Mouse (Mus musculus): Measurements from ENCODE around the gene Gnptab. TPM values are rescaled to one million over a fixed set of nuclear protein-coding genes. Genes with fewer than 3 reads are reported as not detected.
"Not testable (repeated sequence)": the region's sequence is repeated elsewhere in the genome, so short reads cannot be mapped to it uniquely, and the experiment has no call there.

Gnptab gene
- polyA plus RNA-seq, 1 experiment from 2014 or later = 23.8 TPM

DNA sequence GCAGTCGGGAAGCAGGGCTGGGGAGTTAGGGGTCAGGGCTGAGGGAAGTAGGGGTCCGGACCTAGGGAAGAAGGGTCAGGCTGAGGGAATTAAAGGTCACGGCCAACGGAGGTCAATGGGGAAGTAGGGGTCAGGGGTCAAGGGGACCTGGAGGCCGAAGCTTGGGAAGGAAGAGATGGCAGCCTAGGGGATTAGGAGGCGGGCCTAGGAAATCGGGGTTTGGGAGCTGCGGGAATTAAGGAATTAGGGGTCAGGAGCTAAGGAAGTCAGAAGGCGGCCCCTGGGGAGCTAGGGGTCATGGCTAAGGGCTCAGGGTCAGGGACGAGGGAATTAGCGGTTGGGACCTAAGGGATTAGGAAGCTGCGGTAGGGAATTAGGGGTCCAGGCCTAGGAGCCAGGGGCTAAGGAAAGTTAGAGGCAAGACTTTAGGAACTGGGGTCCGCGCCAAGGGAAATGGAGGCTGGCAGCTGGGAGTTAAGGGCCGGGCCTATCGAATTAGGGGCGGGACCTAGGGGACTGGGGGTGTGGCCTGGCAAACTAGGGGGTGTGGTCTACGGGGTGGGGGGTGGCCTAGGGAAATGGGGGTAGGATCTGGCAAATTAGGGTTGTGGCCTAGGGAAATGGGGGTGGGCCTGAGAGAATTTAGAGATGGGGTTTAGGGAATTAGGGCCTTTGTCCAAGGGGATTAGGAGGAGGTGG lies 81.3 kb downstream of the Gnptab start:
- no peaks in the 10 kb centered on the region for H3K4me1 ChIP-seq (replicated peaks; ENCODE audit: control insufficient read depth, insufficient read depth, low read length)
- ATAC-seq (ENCODE audit: low FRiP score) = no peak
- no peak for DNase-seq (ENCODE audit: low spot score)
- no peak overlapping the region for H3K4me3 ChIP-seq (replicated peaks; ENCODE audit: low read length)
- 78% methylated on average over 18 of the region's 18 CpGs for WGBS
- H3K27me3 ChIP-seq (ENCODE audit: control insufficient read depth, insufficient read depth, low read length) = no peaks in the 10 kb centered on the region
- no peak overlapping the region for H3K4me2 ChIP-seq (replicated peaks)
- H3K9me3 ChIP-seq (ENCODE audit: control insufficient read depth, low read length) = no peaks in the 10 kb centered on the region
- H3K9ac ChIP-seq = no peak overlapping the region
- no peak overlapping the region for H3K27ac ChIP-seq
- H3K36me3 ChIP-seq (replicated peaks; ENCODE audit: control insufficient read depth, insufficient read depth) = no peaks in the 10 kb centered on the region

DNA sequence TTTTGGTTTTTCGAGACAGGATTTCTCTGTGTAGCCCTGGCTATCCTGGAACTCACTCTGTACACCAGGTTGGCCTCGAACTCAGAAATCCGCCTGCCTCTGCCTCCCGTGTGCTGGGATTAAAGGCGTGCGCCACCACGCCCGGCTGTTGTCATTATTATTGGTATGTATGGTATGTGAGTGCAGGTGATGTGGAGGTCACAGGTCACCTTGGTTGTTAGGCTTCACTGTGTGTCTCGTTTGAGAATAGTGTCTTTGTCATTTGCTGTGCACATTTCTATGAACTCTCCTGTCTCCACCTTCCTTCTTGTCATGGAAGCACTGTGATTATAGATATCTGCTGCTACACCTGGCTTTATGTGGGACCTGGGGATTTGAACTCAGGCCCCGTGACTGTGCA lies 103.9 kb downstream of the Gnptab start:
- not testable (repeated sequence) for H3K27me3 ChIP-seq (ENCODE audit: control insufficient read depth, insufficient read depth, low read length); DNase-seq (ENCODE audit: low spot score); H3K4me1 ChIP-seq (replicated peaks; ENCODE audit: control insufficient read depth, insufficient read depth, low read length); H3K9ac ChIP-seq; H3K4me3 ChIP-seq (replicated peaks; ENCODE audit: low read length); H3K4me2 ChIP-seq (replicated peaks); H3K27ac ChIP-seq; H3K9me3 ChIP-seq (ENCODE audit: control insufficient read depth, low read length); H3K36me3 ChIP-seq (replicated peaks; ENCODE audit: control insufficient read depth, insufficient read depth); ATAC-seq (ENCODE audit: low FRiP score)
- WGBS = 92% methylated on average over 10 of the region's 10 CpGs

DNA sequence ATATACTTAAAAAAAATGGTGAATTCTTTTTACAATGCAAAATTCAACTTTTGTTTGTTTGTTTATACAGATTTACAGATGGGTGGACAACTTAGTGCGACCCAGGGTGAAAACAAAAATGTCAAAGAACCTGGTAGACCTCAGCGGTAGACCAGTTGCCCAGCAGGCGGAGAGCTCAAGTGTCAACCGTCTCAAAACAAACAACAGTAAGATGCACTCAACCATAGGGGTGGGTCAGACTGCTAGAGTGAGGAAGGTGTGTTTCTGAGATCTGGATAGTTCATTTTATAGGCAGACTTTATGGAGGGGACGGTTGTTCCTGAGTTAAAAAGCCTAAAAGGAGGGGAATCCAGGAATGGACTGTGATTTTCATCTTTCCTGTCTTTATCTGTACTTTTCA lies 109.7 kb downstream of the Gnptab start:
- H3K9me3 ChIP-seq (ENCODE audit: control insufficient read depth, low read length) = no peaks in the 10 kb centered on the region
- H3K9ac ChIP-seq = no peak overlapping the region
- no peaks in the 10 kb centered on the region for H3K27me3 ChIP-seq (ENCODE audit: control insufficient read depth, insufficient read depth, low read length)
- DNase-seq (ENCODE audit: low spot score) (no peak), ATAC-seq (ENCODE audit: low FRiP score) (no peak)
- H3K36me3 ChIP-seq (replicated peaks; ENCODE audit: control insufficient read depth, insufficient read depth) = peaks cover 8% of the 10 kb centered on the region; the same call in 1 of the 2 replicates
- no peaks in the 10 kb centered on the region for H3K4me1 ChIP-seq (replicated peaks; ENCODE audit: control insufficient read depth, insufficient read depth, low read length)
- WGBS = 92% methylated on average over 5 of the region's 5 CpGs
- no peak overlapping the region for H3K4me3 ChIP-seq (replicated peaks; ENCODE audit: low read length)
- H3K27ac ChIP-seq = no peak overlapping the region
- H3K4me2 ChIP-seq (replicated peaks) = no peak overlapping the region

DNA sequence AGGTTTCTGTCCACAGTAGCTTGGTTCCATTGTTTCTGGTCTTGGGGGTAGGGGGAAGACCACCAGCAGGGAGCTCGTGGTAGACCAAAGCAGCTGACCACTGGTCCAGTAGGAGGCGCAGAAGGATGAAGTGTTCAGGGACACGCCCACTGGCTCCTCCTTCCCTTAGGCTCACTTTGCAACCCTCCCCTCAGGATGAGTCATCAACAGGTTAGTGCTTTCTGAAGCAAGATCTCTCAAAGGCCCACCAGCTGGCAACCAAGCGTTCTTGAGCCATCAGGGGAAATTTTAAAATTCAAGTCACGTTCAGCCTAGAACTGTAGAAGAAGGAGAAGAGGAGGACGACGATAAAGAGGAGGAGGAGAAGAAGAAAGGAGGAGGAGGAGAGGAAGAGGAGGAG lies 112.7 kb downstream of the Gnptab start:
- Histone ChIP-seq H3K36me3 (replicated peaks; ENCODE audit: control insufficient read depth, insufficient read depth) (no peaks in the 10 kb centered on the region), H3K4me1 (replicated peaks; ENCODE audit: control insufficient read depth, insufficient read depth, low read length) (no peaks in the 10 kb centered on the region), H3K4me2 (replicated peaks) (no peak overlapping the region), H3K9me3 (ENCODE audit: control insufficient read depth, low read length) (no peaks in the 10 kb centered on the region), H3K27me3 (ENCODE audit: control insufficient read depth, insufficient read depth, low read length) (no peaks in the 10 kb centered on the region), H3K9ac (no peak overlapping the region), H3K4me3 (replicated peaks; ENCODE audit: low read length) (no peak overlapping the region), H3K27ac (no peak overlapping the region)
- WGBS = 56% methylated on average over 7 of the region's 7 CpGs
- DNase-seq (ENCODE audit: low spot score) = no peak
- ATAC-seq (ENCODE audit: low FRiP score) = no peak

DNA sequence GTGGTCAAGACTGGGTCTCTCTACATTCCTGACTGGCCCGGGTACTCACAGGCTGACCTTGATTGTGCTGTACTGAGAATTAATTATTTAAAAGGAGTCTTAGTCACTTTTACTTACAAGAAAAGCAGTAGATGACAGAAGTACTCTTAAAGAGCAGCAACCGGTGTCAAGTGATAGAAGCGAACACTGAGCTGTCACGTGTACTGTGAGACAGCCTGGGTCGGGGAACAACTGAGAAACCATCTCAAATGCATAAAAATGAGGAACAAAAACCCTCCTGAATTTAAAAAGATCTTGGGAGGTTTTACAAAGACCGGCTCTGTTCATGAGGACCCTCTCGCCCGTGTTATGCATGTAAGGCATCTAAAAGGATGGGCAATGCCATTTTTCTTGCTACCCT lies 113.7 kb downstream of the Gnptab start:
- H3K9ac ChIP-seq = no peak overlapping the region

DNA sequence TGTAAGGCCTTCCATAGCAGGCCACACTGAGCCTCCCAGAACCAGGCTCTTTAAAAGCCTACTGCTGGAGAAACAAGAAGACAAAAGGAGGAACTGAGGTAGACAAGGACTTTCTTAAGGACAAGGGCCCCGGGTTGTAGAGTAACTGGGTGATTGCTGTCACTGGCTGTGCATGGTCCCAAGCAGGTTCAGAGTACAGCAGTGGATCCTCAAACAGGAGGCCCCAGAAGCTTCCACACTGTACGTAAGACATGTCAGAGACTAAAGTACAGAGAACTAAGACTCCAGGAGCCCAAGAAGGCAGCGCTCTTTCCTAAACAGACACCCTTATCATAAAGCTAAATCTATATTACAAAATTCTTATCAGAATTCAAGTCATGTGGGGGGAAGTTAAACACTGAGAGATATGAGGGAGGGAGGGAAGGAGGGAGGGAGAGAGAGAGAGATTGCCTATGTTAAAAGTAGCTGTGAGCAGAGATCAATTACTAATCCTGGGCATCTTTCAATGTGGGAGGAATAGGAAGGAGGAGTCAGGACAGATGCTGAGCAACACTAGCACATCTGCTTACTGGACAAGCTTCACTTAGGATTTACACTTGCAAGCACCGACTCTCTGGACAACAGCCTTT lies 116.1 kb downstream of the Gnptab start:
- Histone ChIP-seq H3K9me3 (ENCODE audit: control insufficient read depth, low read length) (no peaks in the 10 kb centered on the region), H3K36me3 (replicated peaks; ENCODE audit: control insufficient read depth, insufficient read depth) (no peaks in the 10 kb centered on the region), H3K4me3 (replicated peaks; ENCODE audit: low read length) (no peak overlapping the region), H3K4me1 (replicated peaks; ENCODE audit: control insufficient read depth, insufficient read depth, low read length) (no peaks in the 10 kb centered on the region), H3K27ac (no peak overlapping the region), H3K4me2 (replicated peaks) (no peak overlapping the region), H3K27me3 (ENCODE audit: control insufficient read depth, insufficient read depth, low read length) (no peaks in the 10 kb centered on the region), H3K9ac (no peak overlapping the region)
- DNase-seq (ENCODE audit: low spot score) (no peak), ATAC-seq (ENCODE audit: low FRiP score) (no peak)
- WGBS = 86% methylated on average over 4 of the region's 4 CpGs

More for the DNA sequence above, 113.7 kb downstream of the Gnptab start:
- no peaks in the 10 kb centered on the region for H3K9me3 ChIP-seq (ENCODE audit: control insufficient read depth, low read length)
- H3K4me3 ChIP-seq (replicated peaks; ENCODE audit: low read length) = no peak overlapping the region
- no peak overlapping the region for H3K4me2 ChIP-seq (replicated peaks)
- DNase-seq (ENCODE audit: low spot score) (no peak), ATAC-seq (ENCODE audit: low FRiP score) (no peak)
- H3K4me1 ChIP-seq (replicated peaks; ENCODE audit: control insufficient read depth, insufficient read depth, low read length) = no peaks in the 10 kb centered on the region
- whole genome bisulfite sequencing = 69% methylated on average over 8 of the region's 8 CpGs
- H3K36me3 ChIP-seq (replicated peaks; ENCODE audit: control insufficient read depth, insufficient read depth) = no peaks in the 10 kb centered on the region
- no peak overlapping the region for H3K27ac ChIP-seq
- no peaks in the 10 kb centered on the region for H3K27me3 ChIP-seq (ENCODE audit: control insufficient read depth, insufficient read depth, low read length)

Other genes starting within 250 kb of the Gnptab start
- 1.6 and 2.5 TPM in 2 replicates for gene Parpbp, start 232.2 kb upstream of the Gnptab start, polyA plus RNA-seq (2014; fragmentation: Nextera tagmentation; extraction: Ambion mirVana)
- gene Nup37, start 232.1 kb upstream of the Gnptab start, polyA plus RNA-seq (2014; fragmentation: Nextera tagmentation; extraction: Ambion mirVana) = 26.2 and 29.1 TPM in 2 replicates
- gene Washc3, start 178.0 kb upstream of the Gnptab start, polyA plus RNA-seq (2014; fragmentation: Nextera tagmentation; extraction: Ambion mirVana) = 37.2 and 46.0 TPM in 2 replicates
- gene Dram1, start 52 bp upstream of the Gnptab start, polyA plus RNA-seq (2014; fragmentation: Nextera tagmentation; extraction: Ambion mirVana) = 0.44 and 0.82 TPM in 2 replicates
- 0.20 and 0.26 TPM in 2 replicates for gene Sycp3, start 80.4 kb downstream of the Gnptab start, polyA plus RNA-seq (2014; fragmentation: Nextera tagmentation; extraction: Ambion mirVana)
- 15.6 and 16.6 TPM in 2 replicates for gene Chpt1, start 124.9 kb downstream of the Gnptab start, polyA plus RNA-seq (2014; fragmentation: Nextera tagmentation; extraction: Ambion mirVana)
- gene Mybpc1, start 226.0 kb downstream of the Gnptab start, polyA plus RNA-seq (2014; fragmentation: Nextera tagmentation; extraction: Ambion mirVana) = 3.1 and 4.4 TPM in 2 replicates